Mouse (Mus musculus): ENCODE results near the gene Prrg4.

GRCm38 (mm10) chr2:104846638-104847414, 2.9 kb downstream of the Prrg4 start:
- TF ChIP-seq GATA1 (IDR thresholded peaks at IDR 0.05; ENCODE audit: low read length) (no peak), TAL1 (IDR thresholded peaks at IDR 0.05; ENCODE audit: low read length) (no peak)
